Mouse (Mus musculus) neural tube, embryonic 14.5 days (tissue): ENCODE results near the gene Rcor2. TPM values are rescaled to one million over a fixed set of nuclear protein-coding genes. Genes with fewer than 3 reads are reported as not detected.

Experiments used
- ATAC-seq: fragments of 200-750 bp; cut with Nextera tagmentation; 2 replicates; pipeline ENCODE4 v1.8.0; 2017; ENCODE audit warnings: low read depth, mild to moderate bottlenecking, moderate TSS enrichment, moderate library complexity
- H3K27ac ChIP-seq: fragments of 300-500 bp; sonication (generic); 2 replicates; pipeline ENCODE4 v1.5.1; 2014; ENCODE audit warnings: low read depth, mild to moderate bottlenecking, control low read depth, low read length, moderate library complexity, mixed read lengths
- H3K27me3 ChIP-seq: fragments of 300-500 bp; sonication (generic); 2 replicates; pipeline ENCODE4 v1.6.1; 2014; ENCODE audit warnings: low read length; ENCODE audit not compliant: control insufficient read depth, insufficient read depth
- H3K36me3 ChIP-seq: fragments of 300-500 bp; sonication (generic); 2 replicates; pipeline ENCODE4 v1.6.1; 2014; ENCODE audit warnings: low read length, mixed read lengths; ENCODE audit not compliant: control insufficient read depth, insufficient read depth
- H3K4me1 ChIP-seq: fragments of 300-500 bp; sonication (generic); 2 replicates; pipeline ENCODE4 v1.6.1; 2014; ENCODE audit warnings: low read length; ENCODE audit not compliant: control insufficient read depth, insufficient read depth
- H3K4me2 ChIP-seq: fragments of 300-500 bp; sonication (generic); 2 replicates; pipeline ENCODE4 v1.6.1; 2014; ENCODE audit warnings: mild to moderate bottlenecking, low read depth, low read length, control low read depth
- H3K4me3 ChIP-seq: fragments of 300-500 bp; sonication (generic); 2 replicates; pipeline ENCODE4 v1.5.1; 2014; ENCODE audit warnings: low read depth, low read length, control low read depth, mixed read lengths
- H3K9ac ChIP-seq: fragments of 300-500 bp; sonication (generic); replicated peaks from 2 replicates; pipeline ENCODE4 v1.6.1; 2014; ENCODE audit warnings: low read depth, mild to moderate bottlenecking, control low read depth, low read length, mixed read lengths
- H3K9me3 ChIP-seq: fragments of 300-500 bp; sonication (generic); 2 replicates; pipeline ENCODE4 v1.6.1; 2016; ENCODE audit warnings: low read length; ENCODE audit not compliant: control insufficient read depth
- WGBS: fragments of 180-500 bp; shearing (Covaris S2); extraction: QIAGEN DNeasy Blood & Tissue Kit; methylation state at CpG from one replicate; pipeline ENCODE4 v1.1.7; 2014; 5-methylcytosine and 5-hydroxymethylcytosine counted together
- polyA plus RNA-seq: library from polyadenylated mRNA; unstranded; fragments of >200 nt; fragmentation: Nextera tagmentation; extraction: Ambion mirVana; gene quantifications from 2 replicates; pipeline ENCODE4 v1.2.1, GENCODE M21; 2014

Gene Rcor2
- 8.4 and 10.8 TPM in 2 replicates for polyA plus RNA-seq

- peak; percentile 45 for ATAC-seq
- H3K9ac ChIP-seq = peak within 1 kb of the TSS; percentile 82
- H3K9me3 ChIP-seq = no peaks in the 10 kb centered on the region
- peaks cover 47% of the 10 kb centered on the region for H3K4me1 ChIP-seq
- peaks cover 12% of the 10 kb centered on the region for H3K36me3 ChIP-seq
- H3K27me3 ChIP-seq = no peaks in the 10 kb centered on the region
- peak within 1 kb of the TSS; percentile 77 for H3K4me3 ChIP-seq
- 2% methylated on average over 28 of the region's 28 CpGs for WGBS
- peak within 1 kb of the TSS; percentile 88 for H3K4me2 ChIP-seq
- H3K27ac ChIP-seq = peak within 1 kb of the TSS; percentile 95
These were observed at the start of gene Rcor2 for GRCm38 (mm10) chr19:7267091-7267741. Gene Rcor2 (plus strand): TSS chr19:7267325.

- H3K4me3 ChIP-seq = peak overlapping the region; percentile 69
- H3K27me3 ChIP-seq = no peaks in the 10 kb centered on the region
- peaks cover 6% of the 10 kb centered on the region; the same call in 1 of the 2 replicates for H3K36me3 ChIP-seq
- no peak for ATAC-seq
- no peak overlapping the region for H3K27ac ChIP-seq
- peak overlapping the region; percentile 36 for H3K4me2 ChIP-seq
- H3K9ac ChIP-seq = no peak overlapping the region; the same call in 1 of the 2 replicates
- H3K9me3 ChIP-seq = no peaks in the 10 kb centered on the region
- 12% methylated on average over 6 of the region's 6 CpGs for WGBS
- H3K4me1 ChIP-seq = peaks cover 17% of the 10 kb centered on the region
These were observed 49.2 kb upstream of the Rcor2 start for GRCm38 (mm10) chr19:7217926-7218267.

GRCm38 (mm10) chr19:7218753-7219152 lies 48.4 kb upstream of the Rcor2 start:
- ATAC-seq = no peak
- no peak overlapping the region for H3K4me3 ChIP-seq
- 98% methylated on average over 5 of the region's 5 CpGs for WGBS
- peaks cover 6% of the 10 kb centered on the region; the same call in 1 of the 2 replicates for H3K36me3 ChIP-seq
- no peak overlapping the region for H3K9ac ChIP-seq
- H3K27me3 ChIP-seq = no peaks in the 10 kb centered on the region
- no peak overlapping the region for H3K27ac ChIP-seq
- no peak overlapping the region for H3K4me2 ChIP-seq
- no peaks in the 10 kb centered on the region for H3K9me3 ChIP-seq
- peaks cover 17% of the 10 kb centered on the region for H3K4me1 ChIP-seq

DNA sequence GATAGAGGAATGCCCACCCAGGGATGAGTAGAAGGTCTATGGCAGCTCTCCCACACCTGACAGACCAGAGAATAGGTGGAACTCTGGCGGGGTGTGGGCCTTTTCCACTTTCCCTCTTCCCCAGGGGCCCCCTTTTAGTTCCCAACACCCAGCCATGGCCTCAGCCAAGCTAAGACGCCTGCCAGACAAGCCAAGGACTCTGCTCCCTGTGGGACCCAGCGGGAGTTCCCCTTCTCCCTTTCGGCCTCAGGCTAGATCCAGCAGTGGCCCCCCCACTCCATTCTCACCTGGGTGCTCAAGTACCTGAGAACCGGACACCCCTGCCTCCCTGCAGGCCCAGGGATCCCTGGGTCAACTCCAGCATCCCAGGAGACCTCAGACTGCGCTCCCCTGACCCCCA lies 44.9 kb upstream of the Rcor2 start:
- H3K9ac ChIP-seq = no peak overlapping the region
- WGBS = 88% methylated on average over 6 of the region's 6 CpGs
- H3K4me3 ChIP-seq = no peak overlapping the region
- no peak overlapping the region for H3K27ac ChIP-seq
- no peaks in the 10 kb centered on the region for H3K27me3 ChIP-seq
- ATAC-seq = no peak
- H3K4me2 ChIP-seq = no peak overlapping the region
- H3K9me3 ChIP-seq = no peaks in the 10 kb centered on the region
- no peaks in the 10 kb centered on the region for H3K4me1 ChIP-seq
- peaks cover 8% of the 10 kb centered on the region; the same call in 1 of the 2 replicates for H3K36me3 ChIP-seq

DNA sequence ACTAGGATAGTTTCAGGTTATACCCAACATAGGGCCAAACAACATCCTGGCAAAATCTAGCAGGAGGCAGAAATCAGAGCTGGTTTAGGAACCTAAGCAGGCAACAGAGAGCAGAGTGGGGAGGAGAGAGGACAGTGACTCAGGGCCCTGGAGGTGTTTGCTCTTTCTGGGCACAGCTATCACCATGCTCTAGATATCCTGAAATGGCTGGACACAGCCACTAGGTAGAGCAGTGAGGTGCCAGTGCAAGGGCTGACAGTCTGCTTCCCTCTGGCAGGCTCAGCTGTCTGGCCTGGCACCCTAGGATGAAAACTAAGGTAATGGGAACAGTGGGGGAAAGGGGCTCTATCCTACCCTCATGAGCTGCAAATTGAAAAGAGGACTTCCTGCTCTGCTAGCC lies 43.6 kb upstream of the Rcor2 start:
- Histone ChIP-seq H3K9ac (no peak overlapping the region), H3K36me3 (peaks cover 21% of the 10 kb centered on the region), H3K27ac (no peak overlapping the region), H3K4me3 (no peak overlapping the region), H3K27me3 (no peaks in the 10 kb centered on the region), H3K4me2 (no peak overlapping the region), H3K9me3 (no peaks in the 10 kb centered on the region), H3K4me1 (no peaks in the 10 kb centered on the region)
- no peak for ATAC-seq

DNA sequence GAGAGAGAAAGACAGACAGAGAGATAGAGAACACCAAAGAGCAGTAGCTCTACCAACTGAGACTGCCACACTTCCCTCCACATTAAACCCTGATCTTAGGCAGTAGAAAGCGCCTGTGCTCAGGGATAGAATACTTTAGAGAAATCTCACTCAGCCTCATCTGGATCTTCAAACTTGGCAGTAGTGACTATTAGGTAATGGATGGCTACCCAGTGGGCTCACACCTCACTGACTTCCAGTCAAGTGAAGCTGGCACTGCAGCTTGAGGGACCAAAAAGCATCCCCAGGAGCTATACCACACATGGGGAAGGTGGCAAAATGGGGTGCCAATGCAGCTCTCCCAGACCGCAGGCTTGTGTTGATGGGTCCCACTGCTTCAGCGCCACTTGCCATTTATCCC lies 42.9 kb upstream of the Rcor2 start:
- H3K4me1 ChIP-seq = no peaks in the 10 kb centered on the region
- H3K36me3 ChIP-seq = peaks cover 25% of the 10 kb centered on the region
- H3K27ac ChIP-seq = no peak overlapping the region
- no peak overlapping the region for H3K9ac ChIP-seq
- no peak overlapping the region for H3K4me3 ChIP-seq
- H3K27me3 ChIP-seq = no peaks in the 10 kb centered on the region
- no peak for ATAC-seq
- H3K9me3 ChIP-seq = no peaks in the 10 kb centered on the region
- H3K4me2 ChIP-seq = no peak overlapping the region
- 81% methylated on average over 3 of the region's 3 CpGs for WGBS

DNA sequence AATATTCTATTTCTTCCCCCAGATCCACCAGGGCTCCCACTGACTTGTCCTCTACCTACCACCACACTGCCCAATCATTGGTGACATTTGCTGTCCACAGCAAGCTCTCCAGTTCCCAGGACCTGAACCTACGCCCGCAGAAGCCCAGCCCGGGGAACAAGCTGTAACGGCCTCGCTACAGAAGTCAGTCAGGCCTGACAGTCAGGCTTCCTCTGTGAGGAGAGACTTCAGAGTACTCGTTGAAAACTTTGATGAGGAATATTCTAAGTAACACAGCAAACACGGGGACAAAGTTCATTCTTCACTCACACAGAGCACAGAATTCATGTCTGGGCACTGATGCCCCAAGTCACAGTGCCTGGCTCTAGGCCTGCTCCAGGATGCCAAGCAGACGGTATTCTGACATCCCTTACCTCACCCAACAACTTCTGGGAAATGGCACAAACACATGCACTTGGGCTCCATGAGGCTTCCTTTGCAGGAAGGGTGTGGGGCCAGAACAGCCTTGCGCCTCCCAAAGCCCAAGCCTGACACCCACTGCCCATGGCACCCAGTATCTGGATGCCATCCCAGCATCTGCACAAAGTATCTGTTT lies 41.9 kb upstream of the Rcor2 start:
- Histone ChIP-seq H3K9me3 (no peaks in the 10 kb centered on the region), H3K36me3 (peaks cover 34% of the 10 kb centered on the region), H3K27me3 (no peaks in the 10 kb centered on the region), H3K27ac (no peak overlapping the region), H3K4me2 (no peak overlapping the region), H3K9ac (no peak overlapping the region), H3K4me3 (no peak overlapping the region), H3K4me1 (no peaks in the 10 kb centered on the region)
- no peak for ATAC-seq
- WGBS = 87% methylated on average over 9 of the region's 9 CpGs

GRCm38 (mm10) chr19:7226511-7226914 lies 40.6 kb upstream of the Rcor2 start:
- H3K9me3 ChIP-seq = no peaks in the 10 kb centered on the region
- H3K36me3 ChIP-seq = peaks cover 39% of the 10 kb centered on the region
- H3K4me2 ChIP-seq = no peak overlapping the region
- H3K9ac ChIP-seq = no peak overlapping the region
- WGBS = 80% methylated on average over 6 of the region's 6 CpGs
- H3K4me1 ChIP-seq = no peaks in the 10 kb centered on the region
- no peak overlapping the region for H3K4me3 ChIP-seq
- no peaks in the 10 kb centered on the region for H3K27me3 ChIP-seq
- no peak overlapping the region for H3K27ac ChIP-seq
- no peak for ATAC-seq

DNA sequence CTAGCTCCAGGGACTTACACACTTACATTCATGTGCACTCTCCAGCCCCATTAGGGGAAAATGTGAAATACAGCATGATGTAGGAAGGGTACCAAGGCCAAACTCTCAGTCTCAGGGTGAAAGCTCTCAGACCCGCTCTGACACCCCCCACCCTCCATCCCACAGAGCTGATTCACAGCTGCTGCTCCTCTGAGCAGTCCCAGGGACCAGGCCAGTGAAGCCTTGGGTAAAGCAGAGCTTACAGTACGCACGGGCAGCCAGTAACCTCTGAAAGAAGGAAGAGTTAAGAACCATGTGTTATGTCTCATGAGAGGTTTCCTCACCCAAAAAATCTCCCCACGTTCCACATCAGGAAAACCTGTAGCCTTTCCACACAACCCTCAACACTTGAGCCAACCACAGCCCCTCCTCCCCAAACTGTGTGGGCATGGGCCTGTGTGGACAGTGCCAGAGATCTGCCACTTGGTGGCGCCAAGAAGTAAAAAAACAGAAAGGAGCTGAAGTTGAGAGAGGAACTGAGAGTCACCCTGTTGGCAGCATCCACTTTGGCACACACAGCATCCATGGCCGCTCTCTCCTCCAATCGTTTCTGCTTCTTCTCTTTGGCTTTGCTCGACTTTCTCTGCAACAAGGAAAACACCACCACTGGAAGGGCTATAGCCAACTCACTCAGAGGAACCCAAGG lies 32.4 kb upstream of the Rcor2 start:
- Histone ChIP-seq H3K9me3 (no peaks in the 10 kb centered on the region), H3K36me3 (peaks cover 10% of the 10 kb centered on the region), H3K27me3 (no peaks in the 10 kb centered on the region), H3K4me3 (no peak overlapping the region), H3K4me1 (peaks cover under 1% of the 10 kb centered on the region), H3K4me2 (no peak overlapping the region), H3K9ac (no peak overlapping the region), H3K27ac (no peak overlapping the region)
- ATAC-seq = peak; percentile 89
- 57% methylated on average over 8 of the region's 8 CpGs for whole genome bisulfite sequencing
